Mouse (Mus musculus): ENCODE results near the gene Esr1. TPM values are rescaled to one million over a fixed set of nuclear protein-coding genes. Genes with fewer than 3 reads are reported as not detected.

Esr1 gene
- polyA plus RNA-seq, 1 experiment from 2014 or later: 0.29 TPM

- Histone ChIP-seq H3K4me2 (ENCODE audit: low read depth, low read length) (peak overlapping the region; percentile 68), H3K4me1 (ENCODE audit: control insufficient read depth, insufficient read depth, low read length) (peaks cover 10% of the 10 kb centered on the region), H3K9ac (ENCODE audit: low read length) (peak overlapping the region; percentile 23), H3K9me3 (replicated peaks; ENCODE audit: control insufficient read depth, low read length) (no peaks in the 10 kb centered on the region), H3K36me3 (ENCODE audit: control insufficient read depth, insufficient read depth) (no peaks in the 10 kb centered on the region), H3K27ac (ENCODE audit: low read length) (no peak overlapping the region), H3K27me3 (ENCODE audit: control insufficient read depth, insufficient read depth, low read length) (peaks cover 27% of the 10 kb centered on the region), H3K4me3 (ENCODE audit: low read length) (peak overlapping the region; percentile 47)
- no peak for ATAC-seq (replicated peaks; ENCODE audit: extremely low read depth, insufficient read depth, low FRiP score)
- WGBS: 2% methylated on average over 15 of the region's 15 CpGs
Observed at GRCm38 (mm10) chr10:4709915-4710314, 98.5 kb downstream of the Esr1 start.

- Histone ChIP-seq H3K9me3 (replicated peaks; ENCODE audit: control insufficient read depth, low read length) (no peaks in the 10 kb centered on the region), H3K27me3 (ENCODE audit: control insufficient read depth, insufficient read depth, low read length) (peaks cover 29% of the 10 kb centered on the region), H3K9ac (ENCODE audit: low read length) (no peak overlapping the region), H3K27ac (ENCODE audit: low read length) (no peak overlapping the region), H3K4me3 (ENCODE audit: low read length) (peak overlapping the region; percentile 63), H3K4me1 (ENCODE audit: control insufficient read depth, insufficient read depth, low read length) (peaks cover 10% of the 10 kb centered on the region), H3K36me3 (ENCODE audit: control insufficient read depth, insufficient read depth) (no peaks in the 10 kb centered on the region), H3K4me2 (ENCODE audit: low read depth, low read length) (peak overlapping the region; percentile 96)
- WGBS: 18% methylated on average over 5 of the region's 5 CpGs
- ATAC-seq (replicated peaks; ENCODE audit: extremely low read depth, insufficient read depth, low FRiP score): no peak
Observed at GRCm38 (mm10) chr10:4711434-4711833, 100.0 kb downstream of the Esr1 start.

GRCm38 (mm10) chr10:4712061-4712908, 100.9 kb downstream of the Esr1 start:
- H3K27me3 ChIP-seq (ENCODE audit: control insufficient read depth, insufficient read depth, low read length): peaks cover 29% of the 10 kb centered on the region
- H3K9ac ChIP-seq (ENCODE audit: low read length): peak overlapping the region; percentile 63
- H3K4me1 ChIP-seq (ENCODE audit: control insufficient read depth, insufficient read depth, low read length): peaks cover 10% of the 10 kb centered on the region
- H3K4me3 ChIP-seq (ENCODE audit: low read length): peak overlapping the region; percentile 63
- no peaks in the 10 kb centered on the region for H3K36me3 ChIP-seq (ENCODE audit: control insufficient read depth, insufficient read depth)
- peak overlapping the region; percentile 96 for H3K4me2 ChIP-seq (ENCODE audit: low read depth, low read length)
- H3K9me3 ChIP-seq (replicated peaks; ENCODE audit: control insufficient read depth, low read length): no peaks in the 10 kb centered on the region
- no peak overlapping the region for H3K27ac ChIP-seq (ENCODE audit: low read length)
- ATAC-seq (replicated peaks; ENCODE audit: extremely low read depth, insufficient read depth, low FRiP score): 0 out of 2 replicates have a peak, but pooled peaks have one; percentile 14
- WGBS: under 1% methylated on average over 66 of the region's 68 CpGs

GRCm38 (mm10) chr10:4713398-4713797, 102.0 kb downstream of the Esr1 start:
- no peaks in the 10 kb centered on the region for H3K36me3 ChIP-seq (ENCODE audit: control insufficient read depth, insufficient read depth)
- H3K4me3 ChIP-seq (ENCODE audit: low read length): no peak overlapping the region
- no peak overlapping the region for H3K4me2 ChIP-seq (ENCODE audit: low read depth, low read length)
- 77% methylated on average over 10 of the region's 10 CpGs for WGBS
- no peak for ATAC-seq (replicated peaks; ENCODE audit: extremely low read depth, insufficient read depth, low FRiP score)
- no peaks in the 10 kb centered on the region for H3K9me3 ChIP-seq (replicated peaks; ENCODE audit: control insufficient read depth, low read length)
- peaks cover 32% of the 10 kb centered on the region for H3K27me3 ChIP-seq (ENCODE audit: control insufficient read depth, insufficient read depth, low read length)
- no peak overlapping the region for H3K9ac ChIP-seq (ENCODE audit: low read length)
- peaks cover 10% of the 10 kb centered on the region for H3K4me1 ChIP-seq (ENCODE audit: control insufficient read depth, insufficient read depth, low read length)
- no peak overlapping the region for H3K27ac ChIP-seq (ENCODE audit: low read length)

DNA sequence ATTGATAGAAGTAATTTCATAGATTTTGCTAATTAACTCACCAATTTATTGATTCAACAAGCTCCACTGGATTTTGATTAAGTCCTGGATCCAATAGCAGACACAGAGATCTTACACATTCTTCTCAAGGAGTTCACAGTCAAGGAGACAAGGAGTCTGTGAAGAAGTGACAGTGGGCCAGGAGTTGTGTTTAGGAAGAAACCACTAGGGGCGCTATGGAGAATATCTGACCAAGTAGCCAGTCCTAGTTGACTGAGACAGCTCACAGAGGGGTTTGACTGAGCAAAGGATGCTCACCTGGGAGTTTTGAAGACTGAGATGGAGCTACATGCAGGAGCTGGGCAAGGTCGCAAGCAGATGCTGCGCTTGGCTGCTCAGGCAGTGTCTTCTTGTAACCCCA, 113.5 kb downstream of the Esr1 start:
- Histone ChIP-seq H3K4me2 (ENCODE audit: low read depth, low read length) (no peak overlapping the region), H3K27ac (ENCODE audit: low read length) (no peak overlapping the region), H3K9me3 (replicated peaks; ENCODE audit: control insufficient read depth, low read length) (no peaks in the 10 kb centered on the region), H3K27me3 (ENCODE audit: control insufficient read depth, insufficient read depth, low read length) (no peaks in the 10 kb centered on the region), H3K4me1 (ENCODE audit: control insufficient read depth, insufficient read depth, low read length) (no peaks in the 10 kb centered on the region), H3K9ac (ENCODE audit: low read length) (no peak overlapping the region), H3K36me3 (ENCODE audit: control insufficient read depth, insufficient read depth) (no peaks in the 10 kb centered on the region), H3K4me3 (ENCODE audit: low read length) (no peak overlapping the region)
- ATAC-seq (replicated peaks; ENCODE audit: extremely low read depth, insufficient read depth, low FRiP score): no peak
- 37% methylated on average over 3 of the region's 3 CpGs for WGBS

- no peak overlapping the region for H3K4me2 ChIP-seq (ENCODE audit: low read depth, low read length)
- 82% methylated on average over 6 of the region's 6 CpGs for WGBS
- no peak overlapping the region for H3K4me3 ChIP-seq (ENCODE audit: low read length)
Observed at GRCm38 (mm10) chr10:4726141-4726540, 114.7 kb downstream of the Esr1 start.

GRCm38 (mm10) chr10:4732328-4732727, 120.9 kb downstream of the Esr1 start:
- WGBS: 53% methylated on average over 2 of the region's 2 CpGs
- no peak for ATAC-seq (replicated peaks; ENCODE audit: extremely low read depth, insufficient read depth, low FRiP score)
- H3K36me3 ChIP-seq (ENCODE audit: control insufficient read depth, insufficient read depth): no peaks in the 10 kb centered on the region

More at GRCm38 (mm10) chr10:4726141-4726540, 114.7 kb downstream of the Esr1 start:
- no peaks in the 10 kb centered on the region for H3K4me1 ChIP-seq (ENCODE audit: control insufficient read depth, insufficient read depth, low read length)
- H3K27me3 ChIP-seq (ENCODE audit: control insufficient read depth, insufficient read depth, low read length): no peaks in the 10 kb centered on the region
- H3K9me3 ChIP-seq (replicated peaks; ENCODE audit: control insufficient read depth, low read length): no peaks in the 10 kb centered on the region
- no peak overlapping the region for H3K27ac ChIP-seq (ENCODE audit: low read length)
- H3K36me3 ChIP-seq (ENCODE audit: control insufficient read depth, insufficient read depth): no peaks in the 10 kb centered on the region
- no peak for ATAC-seq (replicated peaks; ENCODE audit: extremely low read depth, insufficient read depth, low FRiP score)
- H3K9ac ChIP-seq (ENCODE audit: low read length): no peak overlapping the region

DNA sequence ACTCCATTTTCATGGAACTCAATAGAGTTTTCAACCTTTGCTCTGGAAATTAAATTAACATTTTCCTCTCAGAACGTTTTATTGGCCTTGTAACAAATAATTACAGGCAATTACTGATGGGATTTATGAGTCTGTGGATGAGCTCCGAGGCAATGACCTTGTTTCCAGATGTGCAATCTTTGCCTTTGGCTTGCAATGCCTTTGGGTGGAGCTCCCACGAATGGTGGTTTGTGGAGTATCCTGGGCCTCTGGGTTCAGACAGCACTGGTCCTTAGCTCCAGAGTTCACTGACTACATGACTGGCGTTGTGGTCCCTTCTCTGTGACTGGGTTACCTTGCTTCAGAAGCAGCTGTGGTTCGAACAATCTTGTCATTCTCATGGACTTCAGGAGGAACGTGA, 122.6 kb downstream of the Esr1 start:
- H3K9me3 ChIP-seq (replicated peaks; ENCODE audit: control insufficient read depth, low read length): no peaks in the 10 kb centered on the region
- no peaks in the 10 kb centered on the region for H3K4me1 ChIP-seq (ENCODE audit: control insufficient read depth, insufficient read depth, low read length)
- no peak overlapping the region for H3K4me3 ChIP-seq (ENCODE audit: low read length)
- H3K27me3 ChIP-seq (ENCODE audit: control insufficient read depth, insufficient read depth, low read length): no peaks in the 10 kb centered on the region
- H3K27ac ChIP-seq (ENCODE audit: low read length): no peak overlapping the region
- H3K9ac ChIP-seq (ENCODE audit: low read length): no peak overlapping the region
- ATAC-seq (replicated peaks; ENCODE audit: extremely low read depth, insufficient read depth, low FRiP score): no peak
- no peak overlapping the region for H3K4me2 ChIP-seq (ENCODE audit: low read depth, low read length)
- 71% methylated on average over 6 of the region's 6 CpGs for WGBS
- no peaks in the 10 kb centered on the region for H3K36me3 ChIP-seq (ENCODE audit: control insufficient read depth, insufficient read depth)

More at GRCm38 (mm10) chr10:4732328-4732727, 120.9 kb downstream of the Esr1 start:
- H3K27ac ChIP-seq (ENCODE audit: low read length): no peak overlapping the region
- H3K27me3 ChIP-seq (ENCODE audit: control insufficient read depth, insufficient read depth, low read length): no peaks in the 10 kb centered on the region
- no peaks in the 10 kb centered on the region for H3K9me3 ChIP-seq (replicated peaks; ENCODE audit: control insufficient read depth, low read length)
- no peaks in the 10 kb centered on the region for H3K4me1 ChIP-seq (ENCODE audit: control insufficient read depth, insufficient read depth, low read length)
- no peak overlapping the region for H3K4me2 ChIP-seq (ENCODE audit: low read depth, low read length)
- H3K9ac ChIP-seq (ENCODE audit: low read length): no peak overlapping the region
- H3K4me3 ChIP-seq (ENCODE audit: low read length): no peak overlapping the region

DNA sequence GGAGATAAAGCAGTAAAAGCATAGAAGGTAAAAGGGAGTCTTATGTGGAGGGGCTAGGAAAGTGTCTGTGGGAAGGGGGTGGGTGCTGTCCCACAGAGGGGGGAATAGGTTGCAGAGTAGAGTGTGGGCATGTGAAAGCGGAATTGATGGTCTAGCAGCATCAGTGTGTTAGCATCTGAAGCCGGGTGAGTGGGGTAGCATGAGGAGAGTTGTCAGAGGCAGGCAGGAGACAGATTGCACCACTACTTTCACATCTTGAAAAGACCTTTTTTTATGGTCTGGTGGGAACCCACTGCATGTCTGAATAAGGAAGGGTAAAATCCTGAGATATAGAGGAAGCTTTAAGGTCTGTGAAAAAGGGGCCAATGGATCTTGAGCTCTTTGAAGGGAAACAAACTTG, 123.5 kb downstream of the Esr1 start:
- Histone ChIP-seq H3K4me2 (ENCODE audit: low read depth, low read length) (no peak overlapping the region), H3K4me3 (ENCODE audit: low read length) (no peak overlapping the region), H3K27ac (ENCODE audit: low read length) (no peak overlapping the region), H3K27me3 (ENCODE audit: control insufficient read depth, insufficient read depth, low read length) (no peaks in the 10 kb centered on the region), H3K4me1 (ENCODE audit: control insufficient read depth, insufficient read depth, low read length) (no peaks in the 10 kb centered on the region), H3K9me3 (replicated peaks; ENCODE audit: control insufficient read depth, low read length) (no peaks in the 10 kb centered on the region), H3K36me3 (ENCODE audit: control insufficient read depth, insufficient read depth) (no peaks in the 10 kb centered on the region), H3K9ac (ENCODE audit: low read length) (no peak overlapping the region)
- no peak for ATAC-seq (replicated peaks; ENCODE audit: extremely low read depth, insufficient read depth, low FRiP score)
- 86% methylated on average over 2 of the region's 2 CpGs for WGBS

Data from heart, embryonic 16.5 days (tissue).